Mouse (Mus musculus) spleen, postnatal 36 days (tissue): Measurements from ENCODE around the gene 6030408B16Rik.

Source experiments
- DNase-seq, 2 experiments: peaks; one replicate each; pipeline ENCODE4 v3.0.0; 2022; ENCODE audit warnings: low spot score in 2 of 2, mixed read lengths in 1 of 2

6030408B16Rik gene

DNA sequence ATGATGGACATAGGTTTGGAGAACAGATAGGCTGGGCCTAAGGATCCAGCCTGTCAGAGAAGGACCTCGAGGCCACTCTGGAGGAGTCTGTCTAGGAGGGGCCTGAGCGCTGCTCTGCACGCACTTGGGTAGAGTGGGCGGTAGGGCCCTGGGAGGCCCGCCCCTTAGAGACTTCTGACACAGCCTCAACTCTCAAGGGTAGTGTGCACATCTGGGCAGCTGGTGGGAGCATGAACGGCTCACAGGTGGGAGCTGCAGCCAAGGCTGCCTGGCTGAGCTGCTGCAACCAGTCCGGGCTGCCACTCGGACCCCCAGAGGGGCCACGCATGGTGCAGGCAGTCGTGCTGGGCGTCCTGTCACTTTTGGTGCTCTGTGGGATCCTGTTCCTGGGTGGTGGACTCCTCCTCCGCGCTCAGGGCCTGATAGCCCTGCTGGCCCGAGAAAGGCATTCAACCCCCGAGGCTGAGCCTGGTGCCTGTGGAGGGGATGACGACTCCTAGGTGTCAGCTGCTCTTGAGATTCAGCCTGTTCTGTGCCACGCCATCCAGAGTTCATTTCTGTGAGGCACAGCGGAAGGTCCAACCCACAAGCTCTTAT lies at the start of gene 6030408B16Rik:
TSS of gene 6030408B16Rik (plus strand) at position 188 of the 597 bp plus-strand sequence.
- DNase-seq = peak in 1 of 2 experiments; percentile 19

GRCm38 (mm10) chr15:101244012-101244411 lies 49.0 kb upstream of the 6030408B16Rik start:
- no peak for DNase-seq

DNA sequence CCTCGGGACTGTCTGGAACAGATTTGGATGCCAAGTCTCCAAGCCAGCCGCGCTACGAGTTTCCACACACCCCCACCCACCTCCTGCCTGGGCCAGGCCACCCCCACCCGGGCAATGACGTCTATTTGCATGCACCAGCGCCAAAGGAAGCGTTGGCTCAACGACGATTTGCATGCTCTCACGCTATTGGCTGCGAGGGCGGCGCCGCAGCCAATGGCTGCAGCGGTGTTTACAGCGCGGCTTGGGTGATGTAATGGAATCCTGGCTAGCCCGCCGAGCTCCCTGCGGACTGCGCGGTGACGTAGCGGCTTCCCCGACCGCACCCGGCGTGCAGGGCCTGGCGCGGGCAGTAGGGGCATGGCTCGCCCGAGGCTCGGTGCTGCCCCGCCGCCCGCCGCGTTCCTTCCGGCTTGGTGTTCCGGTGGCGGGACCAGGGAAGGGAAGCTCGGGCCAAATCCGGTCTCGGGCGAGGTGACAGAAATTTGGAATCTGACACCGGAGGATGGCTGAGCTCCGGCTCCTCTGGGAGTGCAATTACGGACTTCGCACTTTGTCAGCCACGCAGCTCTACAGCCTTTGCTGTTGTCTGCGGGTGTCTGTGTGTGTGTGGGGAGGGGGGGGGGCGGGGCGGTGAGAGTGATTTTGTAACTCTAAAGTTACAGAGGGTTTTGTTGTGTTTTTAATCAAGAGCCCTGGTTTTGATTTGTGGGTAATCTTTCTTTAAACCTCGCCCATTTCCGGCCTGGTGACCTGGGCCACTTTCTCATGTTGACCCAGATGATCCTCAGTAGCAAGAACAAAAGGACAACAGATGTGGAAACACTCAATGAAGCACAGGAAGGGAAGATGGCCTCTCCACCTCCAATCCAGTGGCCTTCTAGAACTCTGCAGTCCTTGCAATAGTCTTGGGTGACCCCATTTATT lies 46.5 kb upstream of the 6030408B16Rik start:
- DNase-seq = peak; percentile 96 to 97

- DNase-seq = no peak
These were observed 45.9 kb upstream of the 6030408B16Rik start for GRCm38 (mm10) chr15:101247155-101247498.

- peak in 1 of 2 experiments; percentile 31 for DNase-seq
These were observed 44.8 kb upstream of the 6030408B16Rik start for GRCm38 (mm10) chr15:101248029-101248710.

DNA sequence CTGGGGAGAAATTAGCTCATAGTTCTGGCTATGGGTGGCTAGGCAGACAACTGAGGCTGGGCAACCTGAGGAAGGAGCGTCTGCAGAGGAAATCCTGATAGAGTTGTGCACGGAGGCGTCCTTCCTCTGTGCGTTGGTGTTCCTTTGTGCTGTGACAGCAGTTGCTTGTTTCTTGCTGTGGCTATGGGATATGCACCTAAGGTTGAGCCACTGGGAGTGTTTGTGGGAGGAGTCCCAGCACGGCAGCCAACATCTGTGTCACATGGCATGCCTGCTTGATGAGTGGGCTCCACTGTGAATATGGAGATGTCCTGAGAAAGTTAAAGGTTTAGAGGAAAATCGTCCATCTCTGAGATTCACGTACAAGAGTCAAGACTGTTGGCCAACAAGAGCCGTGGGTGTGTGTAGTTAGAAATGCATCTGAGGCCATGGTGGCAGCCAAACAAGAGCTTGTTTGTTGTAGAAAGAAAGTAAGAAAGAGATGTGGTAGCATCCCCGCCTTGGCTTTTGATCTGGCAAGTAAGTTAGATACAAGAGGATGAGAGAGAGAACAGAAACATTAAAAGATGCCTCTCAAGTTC lies 42.7 kb upstream of the 6030408B16Rik start:
- peak in 1 of 2 experiments; percentile 28 for DNase-seq

GRCm38 (mm10) chr15:101251930-101252329 lies 41.1 kb upstream of the 6030408B16Rik start:
- DNase-seq = no peak

GRCm38 (mm10) chr15:101252614-101253013 lies 40.4 kb upstream of the 6030408B16Rik start:
- peak; percentile 60 to 61 for DNase-seq

DNA sequence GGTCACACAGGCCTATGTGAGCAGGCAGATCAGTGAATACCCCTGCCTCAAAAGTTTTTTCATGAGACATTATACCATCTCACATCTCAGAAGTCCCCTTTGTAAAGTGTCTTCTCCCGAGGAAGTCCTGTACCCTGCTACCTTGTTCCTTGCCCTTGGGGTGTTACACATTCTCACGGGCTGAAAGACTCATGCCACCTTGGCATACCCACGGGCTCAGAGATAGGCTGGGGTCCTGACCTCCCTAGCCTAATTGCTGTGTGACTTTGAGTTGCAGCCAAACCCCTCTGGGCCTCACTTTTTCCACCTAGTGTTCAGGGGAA lies 39.5 kb upstream of the 6030408B16Rik start:
- no peak for DNase-seq

GRCm38 (mm10) chr15:101253886-101254795 lies 38.9 kb upstream of the 6030408B16Rik start, which contains the start of gene Nr4a1:
TSS of gene Nr4a1 (plus strand) at chr15:101254269.
- peak; percentile 69 to 71 for DNase-seq

- DNase-seq = peak; percentile 46 to 49
These were observed 37.1 kb upstream of the 6030408B16Rik start for GRCm38 (mm10) chr15:101255842-101256462.

DNA sequence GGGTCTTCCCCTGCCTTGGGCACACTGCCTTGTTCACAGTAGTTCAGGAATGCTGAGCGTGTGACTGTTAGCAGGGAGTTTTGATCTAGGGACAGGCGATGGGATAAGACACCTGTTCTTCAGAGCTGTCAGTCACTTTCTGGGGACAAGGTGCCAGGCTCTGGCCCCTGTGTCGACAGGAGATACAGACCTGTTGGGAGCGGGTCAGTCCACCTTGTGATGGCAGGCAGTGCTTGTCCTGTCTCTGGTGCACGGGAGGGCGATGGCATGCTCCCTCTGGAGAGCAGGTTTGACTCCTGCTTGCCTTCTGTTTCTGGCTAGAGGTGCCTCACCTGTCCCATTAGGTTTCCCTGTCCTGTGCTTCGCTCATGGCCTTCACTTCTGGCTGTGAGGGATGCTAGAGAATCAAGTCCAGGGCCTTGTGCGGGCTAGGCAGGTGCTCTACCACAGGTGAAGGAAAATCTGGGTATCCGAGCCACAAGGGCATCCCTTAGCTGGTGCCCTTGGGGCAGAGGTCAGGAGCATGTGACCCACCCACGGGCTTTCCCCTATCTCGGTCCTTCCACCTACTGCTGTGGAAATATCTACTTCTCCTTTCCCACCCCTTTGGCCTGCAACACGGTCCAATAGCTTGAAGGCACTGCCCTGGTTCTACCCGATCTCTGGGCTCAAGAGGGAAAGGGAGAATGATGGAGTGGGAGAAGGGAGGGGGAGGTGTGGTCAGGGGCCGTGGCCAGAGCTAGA lies 36.4 kb upstream of the 6030408B16Rik start:
- peak; percentile 57 to 65 for DNase-seq

GRCm38 (mm10) chr15:101258420-101258819 lies 34.6 kb upstream of the 6030408B16Rik start:
- peak; percentile 69 to 76 for DNase-seq

DNA sequence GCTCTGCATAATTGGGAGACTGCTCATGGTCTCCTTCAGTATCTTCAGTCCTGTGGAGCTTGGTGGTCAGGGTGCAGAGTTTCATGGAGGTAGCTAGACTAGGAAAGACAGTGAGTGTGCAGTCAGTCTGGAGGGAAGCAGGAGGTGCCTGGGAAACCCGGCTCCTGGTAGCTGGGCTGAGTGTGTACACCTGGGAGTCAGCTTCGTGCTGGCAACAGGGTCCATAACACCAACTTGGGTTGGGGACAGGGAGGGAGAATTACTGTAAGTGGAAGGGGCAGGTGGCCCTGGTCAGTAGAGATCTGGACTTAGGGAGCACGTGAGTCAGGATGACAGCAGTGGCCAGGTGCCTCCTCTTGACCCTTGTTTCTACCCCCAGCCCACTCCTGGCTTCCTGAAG lies 33.1 kb upstream of the 6030408B16Rik start:
- DNase-seq = no peak

DNA sequence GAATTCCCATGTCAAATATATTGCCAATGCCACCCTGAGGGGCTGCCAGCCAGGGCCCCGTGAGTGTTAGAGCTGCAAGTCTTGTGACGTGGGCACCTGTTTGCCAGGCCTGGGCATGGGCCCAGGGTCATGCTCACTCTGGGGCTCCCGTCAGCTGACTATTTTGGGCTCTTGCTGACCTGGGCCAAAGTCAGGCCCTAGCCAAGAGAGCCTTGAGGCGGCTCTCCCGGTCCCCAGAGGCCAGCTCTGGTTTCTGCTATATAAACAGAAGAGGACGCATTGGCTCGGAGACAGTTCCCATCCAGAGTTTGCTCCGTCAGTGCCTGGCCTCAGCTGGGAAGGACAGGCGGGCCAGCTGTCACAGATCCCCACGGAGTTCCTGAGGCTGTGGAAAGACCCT lies 32.6 kb upstream of the 6030408B16Rik start:
- no peak for DNase-seq

GRCm38 (mm10) chr15:101260874-101261622 lies 32.0 kb upstream of the 6030408B16Rik start:
- no peak for DNase-seq

DNA sequence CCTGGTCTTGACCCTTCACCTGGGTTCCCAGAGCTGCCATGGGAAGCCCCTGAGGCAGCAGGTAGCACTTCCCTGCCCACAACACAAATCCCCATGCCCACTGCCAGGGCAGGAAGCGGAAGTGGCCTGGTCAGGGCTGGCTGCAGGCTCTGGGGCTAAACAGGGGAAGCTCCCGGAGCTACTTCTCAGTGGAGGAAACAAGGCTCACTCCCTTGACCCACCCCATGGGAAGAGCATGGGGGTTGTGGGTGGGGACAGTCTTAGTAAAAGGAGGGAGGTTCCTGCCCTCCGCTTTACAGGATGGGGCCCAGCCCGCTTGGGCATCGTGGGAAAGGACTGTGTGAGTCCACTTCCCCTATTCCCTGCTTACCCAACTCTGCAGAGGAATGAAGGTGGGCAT lies 30.5 kb upstream of the 6030408B16Rik start:
- DNase-seq = peak; percentile 64 to 71

DNA sequence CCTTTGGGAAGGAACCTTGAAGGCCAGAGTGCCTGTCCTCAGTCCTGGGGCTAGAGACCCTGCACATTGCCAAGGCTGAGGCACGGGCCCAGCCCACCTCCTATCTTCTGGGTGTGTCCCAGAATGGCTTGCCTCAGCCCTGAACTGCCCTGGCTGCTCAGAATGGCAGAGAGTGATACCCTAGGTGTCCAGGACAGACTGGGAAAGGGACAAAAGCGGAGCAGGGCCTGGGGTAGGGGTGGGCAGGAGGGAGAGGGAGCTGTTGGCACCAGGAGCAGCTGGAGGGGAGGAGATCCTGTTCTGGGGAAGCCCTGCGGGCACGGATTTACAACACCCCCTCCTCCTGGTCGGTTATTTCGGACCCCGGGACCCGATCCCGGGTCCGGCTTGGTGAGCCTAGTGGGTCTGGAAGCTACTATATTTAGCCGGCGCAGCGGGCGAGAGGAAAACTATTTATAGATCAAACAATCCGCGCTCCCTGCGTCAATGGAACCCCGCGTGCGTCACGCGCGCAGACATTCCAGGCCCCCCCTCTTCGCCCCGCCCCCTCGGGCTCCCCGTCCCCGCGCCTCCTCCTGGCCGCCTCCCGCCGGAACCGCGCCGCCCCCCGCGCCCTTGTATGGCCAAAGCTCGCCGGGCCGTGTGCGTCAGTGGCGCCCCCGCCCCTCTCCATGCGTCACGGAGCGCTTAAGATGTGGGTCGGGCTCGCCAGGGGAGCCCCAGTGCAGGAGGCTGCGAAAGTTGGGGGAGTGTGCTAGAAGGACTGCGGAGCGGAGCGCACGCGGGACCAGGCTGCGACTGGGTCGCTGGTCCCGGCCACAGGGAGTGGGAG lies 26.7 kb upstream of the 6030408B16Rik start:
- peak; percentile 87 to 88 for DNase-seq
